Mouse (Mus musculus) embryonic fibroblast, embryonic 13.5 days (primary cell): ENCODE measurements around the gene Nat8l.

Experiments used
- CTCF ChIP-seq: IDR thresholded peaks from 2 replicates; pipeline ENCODE4 v1.5.1; 2011; ENCODE audit warnings: mild to moderate bottlenecking, control low read depth, low read length, moderate library complexity, borderline replicate concordance; ENCODE audit not compliant: insufficient read depth
- POLR2A ChIP-seq: IDR thresholded peaks from 2 replicates; pipeline ENCODE4 v1.6.1; 2011; ENCODE audit warnings: low read depth, mild to moderate bottlenecking, control low read depth, low read length, moderate library complexity

- TF ChIP-seq CTCF (no peak), POLR2A (no peak)
Observed at GRCm38 (mm10) chr5:33953471-33954185, 42.2 kb upstream of the Nat8l start.
